Mouse (Mus musculus) neural tube, embryonic 10.5 days (tissue): ENCODE results near the gene Erich6b.

ENCODE experiments used
- DNase-seq: peaks from one replicate; pipeline ENCODE4 v3.0.0-alpha.2; 2017; ENCODE audit warnings: low spot score; ENCODE audit errors: extremely low spot score

The Erich6b gene

GRCm38 (mm10) chr14:75706647-75707046 lies 64.6 kb downstream of the Erich6b start:
- DNase-seq = no peak

GRCm38 (mm10) chr14:75707771-75708170 lies 65.7 kb downstream of the Erich6b start:
- no peak for DNase-seq

- no peak for DNase-seq
These were observed 66.9 kb downstream of the Erich6b start for GRCm38 (mm10) chr14:75708986-75709385.

GRCm38 (mm10) chr14:75711731-75712130 lies 69.7 kb downstream of the Erich6b start:
- DNase-seq = no peak

- no peak for DNase-seq
These were observed 70.6 kb downstream of the Erich6b start for GRCm38 (mm10) chr14:75712687-75713086.

GRCm38 (mm10) chr14:75713661-75714060 lies 71.6 kb downstream of the Erich6b start:
- no peak for DNase-seq

- DNase-seq = no peak
These were observed 74.4 kb downstream of the Erich6b start for GRCm38 (mm10) chr14:75716410-75716809.
